Mouse (Mus musculus): ENCODE results near the gene Slc24a4. TPM values are rescaled to one million over a fixed set of nuclear protein-coding genes. Genes with fewer than 3 reads are reported as not detected.

Gene Slc24a4
- polyA plus RNA-seq (2014; fragmentation: Nextera tagmentation; extraction: Ambion mirVana) = not detected in 2 replicates

- Histone ChIP-seq H3K4me1 (ENCODE audit: control insufficient read depth, insufficient read depth, low read length) (peaks cover 15% of the 10 kb centered on the region; the same call in 1 of the 2 replicates), H3K27me3 (ENCODE audit: control insufficient read depth, insufficient read depth, low read length) (peaks cover 54% of the 10 kb centered on the region), H3K4me3 (ENCODE audit: low read depth, low read length) (peak within 1 kb of the TSS; percentile 50), H3K27ac (replicated peaks; ENCODE audit: low read depth, low read length) (no peak within 1 kb of the TSS), H3K9me3 (ENCODE audit: control insufficient read depth, low read length) (no peaks in the 10 kb centered on the region), H3K4me2 (ENCODE audit: low read depth, severe bottlenecking) (peak within 1 kb of the TSS; percentile 98), H3K36me3 (ENCODE audit: control insufficient read depth, insufficient read depth, low read length) (no peaks in the 10 kb centered on the region), H3K9ac (ENCODE audit: low read length) (peak within 1 kb of the TSS; percentile 40; the same call in 1 of the 2 replicates)
- WGBS = under 1% methylated on average over 33 of the region's 34 CpGs
- ATAC-seq (ENCODE audit: insufficient number of reproducible peaks, low FRiP score, low TSS enrichment, low read depth) (peak; percentile 37; the same call in 1 of the 2 replicates), DNase-seq (ENCODE audit: low spot score) (peak; percentile 55)
Observed at GRCm38 (mm10) chr12:102128081-102128790, at the start of gene Slc24a4. Slc24a4 (plus strand) TSS chr12:102128733.

GRCm38 (mm10) chr12:102082648-102083425 lies 45.7 kb upstream of the Slc24a4 start:
- H3K9ac ChIP-seq (ENCODE audit: low read length) = no peak overlapping the region
- H3K4me1 ChIP-seq (ENCODE audit: control insufficient read depth, insufficient read depth, low read length) = no peaks in the 10 kb centered on the region
- WGBS = 72% methylated on average over 13 of the region's 13 CpGs
- no peaks in the 10 kb centered on the region for H3K36me3 ChIP-seq (ENCODE audit: control insufficient read depth, insufficient read depth, low read length)
- no peaks in the 10 kb centered on the region for H3K9me3 ChIP-seq (ENCODE audit: control insufficient read depth, low read length)
- ATAC-seq (ENCODE audit: insufficient number of reproducible peaks, low FRiP score, low TSS enrichment, low read depth) (no peak), DNase-seq (ENCODE audit: low spot score) (no peak)
- no peak overlapping the region for H3K4me2 ChIP-seq (ENCODE audit: low read depth, severe bottlenecking)
- H3K4me3 ChIP-seq (ENCODE audit: low read depth, low read length) = no peak overlapping the region
- no peak overlapping the region for H3K27ac ChIP-seq (replicated peaks; ENCODE audit: low read depth, low read length)
- no peaks in the 10 kb centered on the region for H3K27me3 ChIP-seq (ENCODE audit: control insufficient read depth, insufficient read depth, low read length)

GRCm38 (mm10) chr12:102090535-102090934 lies 38.0 kb upstream of the Slc24a4 start:
- ATAC-seq (ENCODE audit: insufficient number of reproducible peaks, low FRiP score, low TSS enrichment, low read depth) (no peak), DNase-seq (ENCODE audit: low spot score) (no peak)
- Histone ChIP-seq H3K9me3 (ENCODE audit: control insufficient read depth, low read length) (no peaks in the 10 kb centered on the region), H3K27me3 (ENCODE audit: control insufficient read depth, insufficient read depth, low read length) (no peaks in the 10 kb centered on the region), H3K9ac (ENCODE audit: low read length) (no peak overlapping the region), H3K4me1 (ENCODE audit: control insufficient read depth, insufficient read depth, low read length) (no peaks in the 10 kb centered on the region), H3K36me3 (ENCODE audit: control insufficient read depth, insufficient read depth, low read length) (no peaks in the 10 kb centered on the region), H3K4me2 (ENCODE audit: low read depth, severe bottlenecking) (no peak overlapping the region), H3K27ac (replicated peaks; ENCODE audit: low read depth, low read length) (no peak overlapping the region), H3K4me3 (ENCODE audit: low read depth, low read length) (no peak overlapping the region)
- WGBS = 98% methylated on average over 1 of the region's 1 CpGs

- no peak overlapping the region for H3K4me3 ChIP-seq (ENCODE audit: low read depth, low read length)
- no peak overlapping the region for H3K4me2 ChIP-seq (ENCODE audit: low read depth, severe bottlenecking)
- H3K27ac ChIP-seq (replicated peaks; ENCODE audit: low read depth, low read length) = no peak overlapping the region
- no peaks in the 10 kb centered on the region for H3K36me3 ChIP-seq (ENCODE audit: control insufficient read depth, insufficient read depth, low read length)
- ATAC-seq (ENCODE audit: insufficient number of reproducible peaks, low FRiP score, low TSS enrichment, low read depth) (no peak), DNase-seq (ENCODE audit: low spot score) (no peak)
- H3K4me1 ChIP-seq (ENCODE audit: control insufficient read depth, insufficient read depth, low read length) = no peaks in the 10 kb centered on the region
- H3K27me3 ChIP-seq (ENCODE audit: control insufficient read depth, insufficient read depth, low read length) = no peaks in the 10 kb centered on the region
- H3K9me3 ChIP-seq (ENCODE audit: control insufficient read depth, low read length) = no peaks in the 10 kb centered on the region
- H3K9ac ChIP-seq (ENCODE audit: low read length) = no peak overlapping the region
- WGBS = 63% methylated on average over 15 of the region's 15 CpGs
Observed at GRCm38 (mm10) chr12:102092342-102093094, 36.0 kb upstream of the Slc24a4 start.

- no peaks in the 10 kb centered on the region for H3K4me1 ChIP-seq (ENCODE audit: control insufficient read depth, insufficient read depth, low read length)
- DNase-seq (ENCODE audit: low spot score) = no peak
- no peak overlapping the region for H3K27ac ChIP-seq (replicated peaks; ENCODE audit: low read depth, low read length)
- no peaks in the 10 kb centered on the region for H3K36me3 ChIP-seq (ENCODE audit: control insufficient read depth, insufficient read depth, low read length)
- 48% methylated on average over 1 of the region's 1 CpGs for WGBS
- H3K9me3 ChIP-seq (ENCODE audit: control insufficient read depth, low read length) = no peaks in the 10 kb centered on the region
- H3K27me3 ChIP-seq (ENCODE audit: control insufficient read depth, insufficient read depth, low read length) = no peaks in the 10 kb centered on the region
- H3K4me2 ChIP-seq (ENCODE audit: low read depth, severe bottlenecking) = no peak overlapping the region
- H3K9ac ChIP-seq (ENCODE audit: low read length) = no peak overlapping the region
- no peak overlapping the region for H3K4me3 ChIP-seq (ENCODE audit: low read depth, low read length)
- no peak for ATAC-seq (ENCODE audit: insufficient number of reproducible peaks, low FRiP score, low TSS enrichment, low read depth)
Observed at GRCm38 (mm10) chr12:102105990-102106389, 22.5 kb upstream of the Slc24a4 start.

GRCm38 (mm10) chr12:102108851-102109250 lies 19.7 kb upstream of the Slc24a4 start:
- Histone ChIP-seq H3K9ac (ENCODE audit: low read length) (no peak overlapping the region), H3K27ac (replicated peaks; ENCODE audit: low read depth, low read length) (no peak overlapping the region), H3K9me3 (ENCODE audit: control insufficient read depth, low read length) (no peaks in the 10 kb centered on the region), H3K27me3 (ENCODE audit: control insufficient read depth, insufficient read depth, low read length) (no peaks in the 10 kb centered on the region), H3K4me3 (ENCODE audit: low read depth, low read length) (no peak overlapping the region), H3K36me3 (ENCODE audit: control insufficient read depth, insufficient read depth, low read length) (no peaks in the 10 kb centered on the region), H3K4me2 (ENCODE audit: low read depth, severe bottlenecking) (no peak overlapping the region), H3K4me1 (ENCODE audit: control insufficient read depth, insufficient read depth, low read length) (no peaks in the 10 kb centered on the region)
- DNase-seq (ENCODE audit: low spot score) = no peak
- ATAC-seq (ENCODE audit: insufficient number of reproducible peaks, low FRiP score, low TSS enrichment, low read depth) = no peak

- DNase-seq (ENCODE audit: low spot score) (no peak), ATAC-seq (ENCODE audit: insufficient number of reproducible peaks, low FRiP score, low TSS enrichment, low read depth) (no peak)
- H3K36me3 ChIP-seq (ENCODE audit: control insufficient read depth, insufficient read depth, low read length) = no peaks in the 10 kb centered on the region
- H3K4me3 ChIP-seq (ENCODE audit: low read depth, low read length) = no peak overlapping the region
- WGBS = 74% methylated on average over 4 of the region's 4 CpGs
- H3K27me3 ChIP-seq (ENCODE audit: control insufficient read depth, insufficient read depth, low read length) = no peaks in the 10 kb centered on the region
- no peaks in the 10 kb centered on the region for H3K4me1 ChIP-seq (ENCODE audit: control insufficient read depth, insufficient read depth, low read length)
- no peak overlapping the region for H3K27ac ChIP-seq (replicated peaks; ENCODE audit: low read depth, low read length)
- H3K9ac ChIP-seq (ENCODE audit: low read length) = no peak overlapping the region
- no peak overlapping the region for H3K4me2 ChIP-seq (ENCODE audit: low read depth, severe bottlenecking)
- no peaks in the 10 kb centered on the region for H3K9me3 ChIP-seq (ENCODE audit: control insufficient read depth, low read length)
Observed at GRCm38 (mm10) chr12:102112491-102112890, 16.0 kb upstream of the Slc24a4 start.

- ATAC-seq (ENCODE audit: insufficient number of reproducible peaks, low FRiP score, low TSS enrichment, low read depth) (no peak), DNase-seq (ENCODE audit: low spot score) (no peak)
- Histone ChIP-seq H3K36me3 (ENCODE audit: control insufficient read depth, insufficient read depth, low read length) (no peaks in the 10 kb centered on the region), H3K4me3 (ENCODE audit: low read depth, low read length) (no peak overlapping the region), H3K27me3 (ENCODE audit: control insufficient read depth, insufficient read depth, low read length) (no peaks in the 10 kb centered on the region), H3K9me3 (ENCODE audit: control insufficient read depth, low read length) (no peaks in the 10 kb centered on the region), H3K27ac (replicated peaks; ENCODE audit: low read depth, low read length) (no peak overlapping the region), H3K4me2 (ENCODE audit: low read depth, severe bottlenecking) (no peak overlapping the region), H3K4me1 (ENCODE audit: control insufficient read depth, insufficient read depth, low read length) (no peaks in the 10 kb centered on the region), H3K9ac (ENCODE audit: low read length) (no peak overlapping the region)
- 77% methylated on average over 7 of the region's 7 CpGs for WGBS
Observed at GRCm38 (mm10) chr12:102112901-102113300, 15.6 kb upstream of the Slc24a4 start.
